Mouse (Mus musculus): ENCODE results near the gene Gm10382. TPM values are rescaled to one million over a fixed set of nuclear protein-coding genes. Genes with fewer than 3 reads are reported as not detected.

The Gm10382 gene
- total and polyA plus RNA-seq, 3 experiments = 0.65 to 0.96 TPM; not detected in 1

- Histone ChIP-seq H3K4me1 (ENCODE audit: control insufficient read depth in 1 of 2, insufficient read depth in 2 of 2, low read length in 2 of 2) (peaks cover 3 to 19% of the 10 kb centered on the region in 2 experiments), H3K9ac (ENCODE audit: control insufficient read depth, low read depth, low read length, poor library complexity, severe bottlenecking) (peak overlapping the region; percentile 56), H3K27me3 (ENCODE audit: control insufficient read depth in 1 of 2, insufficient read depth in 2 of 2, low read length in 2 of 2) (no peaks in the 10 kb centered on the region), H3K36me3 (ENCODE audit: control insufficient read depth in 1 of 2, insufficient read depth in 2 of 2, low read length in 2 of 2) (peaks cover 0 to 9% of the 10 kb centered on the region in 2 experiments; a peak in 3 of 4 replicates), H3K9me3 (replicated peaks; ENCODE audit: insufficient read depth, low read length) (no peaks in the 10 kb centered on the region), H3K27ac (ENCODE audit: control insufficient read depth, low read depth, low read length) (peak overlapping the region; percentile 62), H3K4me3 (ENCODE audit: control insufficient read depth in 1 of 2, insufficient read depth in 1 of 2, low read depth in 2 of 2, low read length in 2 of 2) (peak overlapping the region; percentile 35 to 68), H3K79me2 (ENCODE audit: control insufficient read depth, insufficient read depth, low read length, poor library complexity) (peaks cover 41% of the 10 kb centered on the region)
- DNase-seq (ENCODE audit: low read depth, low spot score) = peak; percentile 83
- TF ChIP-seq EP300 (IDR thresholded peaks at IDR 0.05; ENCODE audit: low read depth in 1 of 2, low read length in 2 of 2) (peak; percentile 88 to 93), ZNF384 (IDR thresholded peaks at IDR 0.05; ENCODE audit: low read depth, low read length) (peak; percentile 90), E2F4 (IDR thresholded peaks at IDR 0.05; ENCODE audit: borderline replicate concordance, low read depth, low read length) (no peak), MYC (IDR thresholded peaks at IDR 0.05; ENCODE audit: low read depth, low read length) (peak; percentile 86), TCF12 (IDR thresholded peaks at IDR 0.05; ENCODE audit: low read depth, low read length) (peak; percentile 92), BHLHE40 (IDR thresholded peaks at IDR 0.05; ENCODE audit: borderline replicate concordance, low read depth, low read length) (peak; percentile 63; the same call in 1 of the 2 replicates), MYB (IDR thresholded peaks at IDR 0.05; ENCODE audit: low read depth, low read length) (peak; percentile 46), MEF2A (IDR thresholded peaks at IDR 0.05; ENCODE audit: extremely low read depth, insufficient replicate concordance, low read depth, low read length, poor library complexity, severe bottlenecking) (no peak), SMC3 (IDR thresholded peaks at IDR 0.05; ENCODE audit: low read depth, low read length) (no peak), ZC3H11A (IDR thresholded peaks at IDR 0.05; ENCODE audit: low read depth, low read length) (0 out of 2 replicates have a peak, but pooled peaks have one; percentile 2), MAX (IDR thresholded peaks at IDR 0.05; ENCODE audit: low read length) (peak; percentile 63; the same call in 1 of the 2 replicates), ETS1 (IDR thresholded peaks at IDR 0.05; ENCODE audit: low read depth, low read length) (peak; percentile 76), JUND (IDR thresholded peaks at IDR 0.05; ENCODE audit: low read depth, low read length) (0 out of 2 replicates have a peak, but pooled peaks have one; percentile 43), GATA1 (IDR thresholded peaks at IDR 0.05; ENCODE audit: low read depth, low read length) (peak; percentile 93), USF1 (IDR thresholded peaks at IDR 0.05; ENCODE audit: low read depth, low read length) (no peak), TAL1 (IDR thresholded peaks at IDR 0.05; ENCODE audit: low read length) (peak; percentile 81), SIN3A (IDR thresholded peaks at IDR 0.05; ENCODE audit: low read length) (peak; percentile 70), RCOR1 (IDR thresholded peaks at IDR 0.05; ENCODE audit: low read depth, low read length) (peak; percentile 72)
Observed at GRCm38 (mm10) chr5:125341459-125342090, 47.5 kb upstream of the Gm10382 start.

- H3K4me3 ChIP-seq (ENCODE audit: control insufficient read depth in 1 of 2, insufficient read depth in 1 of 2, low read depth in 2 of 2, low read length in 2 of 2) = no peak overlapping the region
- no peak for TF ChIP-seq MYC (IDR thresholded peaks at IDR 0.05; ENCODE audit: low read depth, low read length)
- TF ChIP-seq MXI1 (IDR thresholded peaks at IDR 0.05; ENCODE audit: low read depth, low read length) = no peak
- no peak for TF ChIP-seq POLR2AphosphoS2 (IDR thresholded peaks at IDR 0.05; ENCODE audit: low read length)
- TF ChIP-seq POLR2AphosphoS5 (IDR thresholded peaks at IDR 0.05; ENCODE audit: borderline replicate concordance, low read depth, low read length) = no peak
- TF ChIP-seq ETS1 (IDR thresholded peaks at IDR 0.05; ENCODE audit: low read depth, low read length) = no peak
- no peak for TF ChIP-seq GABPA (IDR thresholded peaks at IDR 0.05; ENCODE audit: low read depth, low read length)
- no peak for TF ChIP-seq MYB (IDR thresholded peaks at IDR 0.05; ENCODE audit: low read depth, low read length)
- TF ChIP-seq BHLHE40 (IDR thresholded peaks at IDR 0.05; ENCODE audit: borderline replicate concordance, low read depth, low read length) = no peak
- no peak for TF ChIP-seq SIN3A (IDR thresholded peaks at IDR 0.05; ENCODE audit: low read length)
- no peak for TF ChIP-seq GATA1 (IDR thresholded peaks at IDR 0.05; ENCODE audit: low read depth, low read length)
- no peak for TF ChIP-seq UBTF (IDR thresholded peaks at IDR 0.05; ENCODE audit: borderline replicate concordance, insufficient read depth, low read depth, low read length)
- H3K27ac ChIP-seq (ENCODE audit: control insufficient read depth, low read depth, low read length) = no peak overlapping the region
- no peak for DNase-seq (ENCODE audit: low read depth, low spot score)
- no peaks in the 10 kb centered on the region for H3K9me3 ChIP-seq (replicated peaks; ENCODE audit: insufficient read depth, low read length)
- peaks cover 0 to 14% of the 10 kb centered on the region in 2 experiments; a peak in 2 of 4 replicates for H3K36me3 ChIP-seq (ENCODE audit: control insufficient read depth in 1 of 2, insufficient read depth in 2 of 2, low read length in 2 of 2)
- H3K27me3 ChIP-seq (ENCODE audit: control insufficient read depth in 1 of 2, insufficient read depth in 2 of 2, low read length in 2 of 2) = no peaks in the 10 kb centered on the region
- H3K79me2 ChIP-seq (ENCODE audit: control insufficient read depth, insufficient read depth, low read length, poor library complexity) = peaks cover 15% of the 10 kb centered on the region
- no peak overlapping the region for H3K9ac ChIP-seq (ENCODE audit: control insufficient read depth, low read depth, low read length, poor library complexity, severe bottlenecking)
- H3K4me1 ChIP-seq (ENCODE audit: control insufficient read depth in 1 of 2, insufficient read depth in 2 of 2, low read length in 2 of 2) = peaks cover 5 to 21% of the 10 kb centered on the region in 2 experiments
Observed at GRCm38 (mm10) chr5:125344296-125344695, 44.8 kb upstream of the Gm10382 start.

Measured in MEL (cell line).